Mouse (Mus musculus) brain, embryonic 14.5 days (tissue): ENCODE data around the gene Cbx4.

Experiments used
- CTCF ChIP-seq: fragments of 200-500 bp; IDR thresholded peaks from 2 replicates; pipeline ENCODE4 v1.5.1; 2012; ENCODE audit warnings: inconsistent platforms, mild to moderate bottlenecking, moderate library complexity, borderline replicate concordance; ENCODE audit not compliant: insufficient read depth, insufficient read length; ENCODE audit errors: extremely low read depth
- POLR2A ChIP-seq: fragments of 200-500 bp; IDR thresholded peaks from 2 replicates; pipeline ENCODE4 v1.6.1; 2012; ENCODE audit warnings: mild to moderate bottlenecking, inconsistent platforms, borderline replicate concordance; ENCODE audit not compliant: poor library complexity, insufficient read depth, insufficient read length, severe bottlenecking; ENCODE audit errors: extremely low read depth

DNA sequence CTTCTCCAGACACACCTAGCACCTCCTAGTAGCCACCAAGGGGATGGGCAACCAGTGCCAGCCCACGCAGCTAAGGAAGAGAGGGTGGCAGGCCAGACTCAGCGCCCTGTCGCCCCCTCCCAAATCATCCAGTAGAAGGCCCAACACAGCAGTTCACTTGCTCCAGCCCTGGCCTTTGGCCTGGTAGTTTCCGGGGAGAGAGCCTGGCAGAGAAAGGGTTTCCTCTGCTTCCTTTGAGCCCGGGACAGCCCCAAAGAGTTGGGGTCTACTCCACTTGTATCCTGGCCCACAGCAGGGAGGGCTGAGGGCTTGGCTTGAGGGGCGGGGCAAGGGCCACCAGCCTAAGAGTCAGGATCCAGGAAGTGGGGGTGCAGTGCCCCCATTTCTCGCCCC, 6.6 kb downstream of the Cbx4 start:
- no peak for TF ChIP-seq POLR2A
- TF ChIP-seq CTCF = no peak
